Mouse (Mus musculus) ES-Bruce4 (cell line): Measurements from ENCODE around the gene Medag.

Source experiments
- CTCF ChIP-seq: IDR thresholded peaks from one replicate; pipeline ENCODE4 v1.8.1; 2011; ENCODE audit warnings: low read depth, low read length
- POLR2A ChIP-seq: IDR thresholded peaks from one replicate; pipeline ENCODE4 v1.8.1; 2011; ENCODE audit warnings: low read length; ENCODE audit not compliant: insufficient read depth

DNA sequence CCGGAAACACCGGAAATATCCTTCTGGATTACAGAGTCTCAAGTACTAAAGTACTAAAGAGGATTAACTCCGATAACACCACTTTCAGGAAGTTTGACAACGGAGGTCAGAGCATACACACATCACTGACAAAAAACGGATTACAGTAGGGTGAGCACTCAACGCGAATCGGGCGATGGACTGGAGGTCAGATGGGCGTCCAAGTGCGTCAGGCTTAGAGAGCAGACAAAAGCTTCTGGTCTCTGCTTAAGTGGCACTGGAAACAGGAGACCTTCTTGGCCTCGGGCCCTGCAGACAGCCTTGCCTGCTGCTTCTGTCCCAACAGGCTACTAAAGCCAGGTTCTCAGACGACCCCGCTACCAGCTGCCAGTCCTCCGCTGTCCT lies 30.7 kb downstream of the Medag start:
- TF ChIP-seq POLR2A (no peak), CTCF (no peak)
